Mouse (Mus musculus): ENCODE data around the gene Rfx4.

Gene Rfx4

GRCm38 (mm10) chr10:84910194-84910593 is 154.3 kb downstream of the Rfx4 start:
- DNase-seq (ENCODE audit: low spot score in 2 of 2): no peak

GRCm38 (mm10) chr10:84910758-84911384 is 155.0 kb downstream of the Rfx4 start:
- DNase-seq (ENCODE audit: low spot score in 2 of 2): no peak

GRCm38 (mm10) chr10:84913148-84913547 is 157.3 kb downstream of the Rfx4 start:
- no peak for DNase-seq (ENCODE audit: low spot score in 2 of 2)

GRCm38 (mm10) chr10:84915476-84915875 is 159.6 kb downstream of the Rfx4 start:
- no peak for DNase-seq (ENCODE audit: low spot score in 2 of 2)

DNA sequence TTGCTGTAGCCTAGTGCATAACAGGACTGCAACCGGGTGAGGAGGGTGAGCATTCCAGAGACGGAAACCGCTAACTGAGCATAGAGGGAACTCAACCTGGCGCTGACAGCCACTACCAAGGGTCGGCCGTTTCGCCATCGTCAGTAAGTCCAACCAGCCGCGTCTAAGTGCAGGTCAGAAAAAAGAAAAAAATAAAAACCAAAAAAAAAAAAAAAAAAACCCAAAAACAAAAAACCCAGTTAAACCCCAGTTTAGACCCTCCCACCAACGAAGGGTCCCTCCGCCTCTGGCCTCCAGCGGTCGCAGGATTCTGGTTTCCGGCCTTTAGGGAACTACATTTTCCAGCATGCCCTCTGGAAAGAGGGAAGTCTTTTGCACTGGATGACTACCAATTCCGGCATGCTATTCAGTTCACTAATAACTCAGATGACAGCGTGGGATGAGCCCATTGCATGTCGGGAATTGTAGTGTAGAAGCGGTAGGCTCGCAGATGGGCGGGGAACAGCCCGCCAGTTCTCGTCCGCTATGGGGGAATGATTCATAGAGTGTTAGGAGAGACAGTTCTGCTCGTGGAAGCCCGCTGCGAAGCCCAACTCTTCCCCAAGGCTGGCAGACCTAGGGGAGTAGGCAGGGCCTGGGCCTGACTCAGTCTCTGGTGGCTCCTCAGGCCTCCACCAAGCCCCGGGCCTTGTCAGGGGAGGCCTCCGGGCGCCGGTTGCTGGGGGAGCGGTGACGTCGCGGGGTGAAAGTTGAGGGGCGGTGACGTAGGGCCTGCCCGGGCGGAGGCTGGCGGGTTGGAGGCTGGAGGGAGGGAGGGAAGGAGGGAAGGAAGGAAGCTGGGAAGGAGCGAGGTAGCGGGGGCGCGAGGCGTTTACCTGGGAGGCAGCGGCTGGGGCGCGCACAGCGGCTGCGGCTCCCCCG is 161.2 kb downstream of the Rfx4 start, which contains the start of gene Ric8b:
TSS of gene Ric8b (plus strand) at position 807 of the 921 bp plus-strand sequence.
- DNase-seq (ENCODE audit: low spot score in 2 of 2): peak; percentile 93 to 96

GRCm38 (mm10) chr10:84917731-84918095 is 161.9 kb downstream of the Rfx4 start:
- DNase-seq (ENCODE audit: low spot score in 2 of 2): peak; percentile 33 to 63

DNA sequence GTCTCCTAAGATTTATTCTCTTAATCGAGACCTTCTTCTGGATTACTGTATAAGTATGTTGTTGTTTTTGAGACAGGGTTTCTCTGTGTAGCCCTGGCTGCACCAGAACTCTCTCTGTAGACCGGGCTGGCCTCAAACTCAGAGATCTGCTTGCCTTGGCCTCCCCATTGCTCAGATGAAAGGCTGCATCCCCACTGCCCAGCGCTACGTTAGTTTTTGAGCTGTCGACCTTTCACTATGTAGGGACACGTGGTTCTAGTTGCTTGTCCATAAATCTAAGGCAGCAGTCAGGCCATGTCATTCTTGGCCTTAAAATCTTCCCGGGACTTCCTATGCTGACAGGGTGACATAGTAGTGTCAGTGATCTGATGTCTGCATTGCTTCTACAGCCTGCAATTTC is 170.5 kb downstream of the Rfx4 start:
- DNase-seq (ENCODE audit: low spot score in 2 of 2): no peak

- DNase-seq (ENCODE audit: low spot score in 2 of 2): no peak
Observed at GRCm38 (mm10) chr10:84926885-84927284, 171.0 kb downstream of the Rfx4 start.

GRCm38 (mm10) chr10:84928465-84928864 is 172.6 kb downstream of the Rfx4 start:
- no peak for DNase-seq (ENCODE audit: low spot score in 2 of 2)

GRCm38 (mm10) chr10:84935553-84936209 is 179.8 kb downstream of the Rfx4 start:
- no peak for DNase-seq (ENCODE audit: low spot score in 2 of 2)

- no peak for DNase-seq (ENCODE audit: low spot score in 2 of 2)
Observed at GRCm38 (mm10) chr10:84936832-84937515, 181.1 kb downstream of the Rfx4 start.

DNA sequence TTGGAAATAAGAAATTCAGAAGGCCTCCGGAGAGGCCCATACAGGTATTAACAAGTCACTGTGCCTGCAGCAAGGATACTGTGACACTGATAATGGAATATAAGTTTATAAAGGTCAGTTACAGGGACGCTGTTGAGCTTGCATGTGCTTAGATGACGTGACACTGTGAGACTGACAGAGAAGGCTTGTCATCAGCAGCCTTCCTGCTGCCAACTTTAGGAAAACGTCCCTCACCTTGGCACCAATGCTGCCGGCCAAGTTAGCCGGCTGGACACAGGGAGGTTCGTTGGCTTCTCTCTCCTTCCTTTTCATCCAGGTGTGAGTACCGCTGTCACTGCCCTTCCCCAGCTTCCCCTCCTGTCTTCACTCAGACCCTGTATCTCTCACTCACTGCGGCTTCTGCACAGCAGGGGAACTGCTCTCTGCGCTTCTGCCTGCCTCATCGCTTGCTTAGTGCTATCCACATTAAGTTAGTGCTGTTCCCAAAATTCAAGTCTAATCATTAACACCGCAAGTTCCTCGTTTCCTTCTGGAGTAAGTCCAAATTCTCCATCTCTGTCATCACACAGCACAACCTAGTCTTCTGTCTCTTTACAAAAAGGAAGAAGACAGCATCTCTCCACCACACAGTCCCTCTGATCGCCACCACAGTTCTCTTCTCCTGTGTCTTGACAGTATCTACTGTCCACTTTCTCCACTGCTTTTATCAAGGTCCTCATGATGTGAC is 182.4 kb downstream of the Rfx4 start:
- no peak for DNase-seq (ENCODE audit: low spot score in 2 of 2)

DNA sequence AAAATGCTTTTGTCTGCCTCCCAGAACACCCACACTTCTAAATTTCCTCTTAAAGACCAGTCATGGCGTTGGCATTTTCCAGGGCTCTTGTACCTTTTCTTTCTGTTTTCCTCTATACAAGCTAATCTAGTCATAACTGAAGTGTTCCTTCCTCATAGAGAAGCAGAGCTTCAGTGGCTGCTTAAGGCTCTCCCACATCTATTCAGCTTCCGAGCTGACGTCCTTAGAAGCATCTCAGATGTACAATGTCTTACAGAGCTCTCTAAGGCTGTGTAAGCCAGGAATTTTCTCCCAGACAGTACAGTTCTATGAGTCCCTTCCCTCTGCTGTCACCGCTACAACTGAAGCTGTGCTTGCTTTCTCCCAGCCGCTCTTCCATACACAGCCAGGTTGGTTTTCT is 183.0 kb downstream of the Rfx4 start:
- DNase-seq (ENCODE audit: low spot score in 2 of 2): no peak

GRCm38 (mm10) chr10:84940356-84940755 is 184.5 kb downstream of the Rfx4 start:
- no peak for DNase-seq (ENCODE audit: low spot score in 2 of 2)

GRCm38 (mm10) chr10:84945692-84946091 is 189.8 kb downstream of the Rfx4 start:
- no peak for DNase-seq (ENCODE audit: low spot score in 2 of 2)

- DNase-seq (ENCODE audit: low spot score in 2 of 2): no peak
Observed at GRCm38 (mm10) chr10:84948970-84949683, 193.3 kb downstream of the Rfx4 start.

DNA sequence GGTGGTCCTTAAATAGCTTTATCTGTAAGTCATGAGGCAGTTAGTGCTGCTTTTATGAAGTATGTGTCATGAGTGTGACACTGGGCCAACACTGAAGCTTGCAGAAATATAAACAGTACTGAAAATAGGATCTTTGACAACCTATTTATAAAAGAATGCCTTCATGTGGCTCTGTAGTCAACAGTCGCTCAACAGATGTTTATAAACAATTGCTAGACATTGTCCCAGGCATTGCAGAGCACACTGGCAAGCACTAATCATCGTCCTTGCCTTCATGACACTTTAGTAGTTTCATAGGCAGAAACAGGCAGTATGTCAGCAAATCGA is 193.8 kb downstream of the Rfx4 start:
- DNase-seq (ENCODE audit: low spot score in 2 of 2): no peak

DNA sequence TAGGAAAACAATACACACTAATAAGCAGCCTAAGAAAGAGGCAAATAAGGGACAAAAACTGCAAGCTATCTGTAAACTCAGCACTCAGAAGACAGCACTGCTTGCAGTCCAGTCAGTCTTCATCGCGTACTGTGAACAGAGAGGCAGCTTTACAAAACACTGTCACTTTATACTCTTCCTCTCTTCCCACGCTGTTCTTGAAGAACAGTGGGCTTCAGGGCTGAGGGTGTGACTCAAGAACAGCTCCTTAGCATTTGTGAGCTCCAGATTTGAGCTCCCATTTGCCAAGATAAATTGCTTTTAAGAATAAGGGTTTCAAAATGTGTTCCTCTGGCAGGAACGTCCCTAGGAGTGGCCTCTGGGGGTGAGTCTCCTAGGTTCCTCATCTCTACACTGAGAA is 194.5 kb downstream of the Rfx4 start:
- DNase-seq (ENCODE audit: low spot score in 2 of 2): no peak

DNA sequence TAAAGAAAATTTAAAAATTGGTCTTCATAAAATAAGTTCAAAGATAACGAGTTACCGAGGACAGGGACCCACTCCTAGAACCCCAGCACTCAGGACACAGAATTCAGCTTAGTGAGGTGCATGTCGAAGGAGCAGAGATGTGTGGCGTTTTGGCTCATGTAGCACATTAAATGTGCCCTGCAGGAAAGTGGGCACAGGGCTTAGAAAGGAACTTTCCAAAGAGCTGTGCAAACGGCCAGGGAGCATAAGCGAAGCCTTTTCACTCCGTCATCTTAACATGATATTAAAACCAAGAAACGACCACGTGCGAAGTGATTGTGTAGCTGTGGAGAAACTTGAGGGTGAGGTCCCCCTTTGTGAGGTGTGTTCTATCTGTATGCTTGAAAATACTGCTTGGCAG is 198.4 kb downstream of the Rfx4 start:
- DNase-seq (ENCODE audit: low spot score in 2 of 2): no peak
